Mouse (Mus musculus) E14TG2a.4 (cell line): ENCODE data around the gene Mrpl33.

Source experiments
- CTCF ChIP-seq: conservative IDR thresholded peaks from 2 replicates; pipeline ENCODE4 v1.5.1; 2014; ENCODE audit warnings: low read length
- NANOG ChIP-seq: IDR thresholded peaks from 2 replicates; pipeline ENCODE4 v1.6.1; 2014; ENCODE audit warnings: borderline replicate concordance, low read length, mixed read lengths
- POU5F1 ChIP-seq: IDR thresholded peaks from 2 replicates; pipeline ENCODE4 v1.6.1; 2014; ENCODE audit warnings: low read length, borderline replicate concordance

- TF ChIP-seq CTCF (no peak), POU5F1 (no peak), NANOG (no peak)
Observed at GRCm38 (mm10) chr5:31698297-31698726, 101.6 kb downstream of the Mrpl33 start.
